Mouse (Mus musculus) embryonic facial prominence, embryonic 11.5 days (tissue): ENCODE measurements around the gene Extl2. TPM values are rescaled to one million over a fixed set of nuclear protein-coding genes. Genes with fewer than 3 reads are reported as not detected.

Source experiments
- ATAC-seq: fragments of 200-750 bp; cut with Nextera tagmentation; replicated peaks from 2 replicates; pipeline ENCODE4 v1.8.0; 2017; ENCODE audit warnings: low read depth; ENCODE audit not compliant: insufficient number of reproducible peaks, low FRiP score, low TSS enrichment
- DNase-seq: peaks from one replicate; pipeline ENCODE4 v3.0.0-alpha.2; 2015; ENCODE audit warnings: low spot score
- H3K27ac ChIP-seq: fragments of 300-500 bp; sonication (generic); replicated peaks from 2 replicates; pipeline ENCODE4 v1.5.1; 2014; ENCODE audit warnings: mild to moderate bottlenecking, low read depth, low read length, control low read depth
- H3K27me3 ChIP-seq: fragments of 300-500 bp; sonication (generic); 2 replicates; pipeline ENCODE4 v1.6.1; 2014; ENCODE audit warnings: mild to moderate bottlenecking, low read length, moderate library complexity, mixed read lengths; ENCODE audit not compliant: control insufficient read depth, insufficient read depth
- H3K36me3 ChIP-seq: fragments of 300-500 bp; sonication (generic); replicated peaks from 2 replicates; pipeline ENCODE4 v1.6.1; 2014; ENCODE audit warnings: low read depth, mild to moderate bottlenecking, low read length, moderate library complexity, mixed read lengths; ENCODE audit not compliant: control insufficient read depth, insufficient read depth
- H3K4me1 ChIP-seq: fragments of 300-500 bp; sonication (generic); 2 replicates; pipeline ENCODE4 v1.6.1; 2014; ENCODE audit warnings: low read length, mixed read lengths; ENCODE audit not compliant: control insufficient read depth, insufficient read depth
- H3K4me2 ChIP-seq: fragments of 300-500 bp; sonication (generic); 2 replicates; pipeline ENCODE4 v1.6.1; 2014; ENCODE audit warnings: low read depth, mild to moderate bottlenecking, control low read depth, low read length, moderate library complexity
- H3K4me3 ChIP-seq: fragments of 300-500 bp; sonication (generic); 2 replicates; pipeline ENCODE4 v1.5.1; 2014; ENCODE audit warnings: low read depth, low read length, control low read depth
- H3K9ac ChIP-seq: fragments of 300-500 bp; sonication (generic); replicated peaks from 2 replicates; pipeline ENCODE4 v1.6.1; 2014; ENCODE audit warnings: mild to moderate bottlenecking, control low read depth, low read length
- H3K9me3 ChIP-seq: fragments of 300-500 bp; sonication (generic); replicated peaks from 2 replicates; pipeline ENCODE4 v1.6.1; 2016; ENCODE audit warnings: mild to moderate bottlenecking, low read length, inconsistent platforms, mixed read lengths; ENCODE audit not compliant: control insufficient read depth
- WGBS: fragments of 180-500 bp; shearing (Covaris S2); extraction: QIAGEN DNeasy Blood & Tissue Kit; methylation state at CpG from one replicate; pipeline ENCODE4 v1.1.7; 2014; 5-methylcytosine and 5-hydroxymethylcytosine counted together
- polyA plus RNA-seq: library from polyadenylated mRNA; unstranded; fragments of >200 nt; fragmentation: Nextera tagmentation; extraction: Ambion mirVana; gene quantifications from 2 replicates; pipeline ENCODE4 v1.2.1, GENCODE M21; 2014

The Extl2 gene
- polyA plus RNA-seq, 1 experiment from 2014 or later, result 24.5 TPM

- no peaks in the 10 kb centered on the region for H3K9me3 ChIP-seq
- no peaks in the 10 kb centered on the region; the same call in 1 of the 2 replicates for H3K4me1 ChIP-seq
- WGBS, result 74% methylated on average over 4 of the region's 4 CpGs
- no peak overlapping the region for H3K9ac ChIP-seq
- ATAC-seq (no peak), DNase-seq (no peak)
- H3K36me3 ChIP-seq, result no peaks in the 10 kb centered on the region; the same call in 1 of the 2 replicates
- no peaks in the 10 kb centered on the region for H3K27me3 ChIP-seq
- no peak overlapping the region for H3K4me2 ChIP-seq
- no peak overlapping the region for H3K4me3 ChIP-seq
- no peak overlapping the region for H3K27ac ChIP-seq
These were observed 14.7 kb upstream of the Extl2 start for GRCm38 (mm10) chr3:115992588-115992987.

DNA sequence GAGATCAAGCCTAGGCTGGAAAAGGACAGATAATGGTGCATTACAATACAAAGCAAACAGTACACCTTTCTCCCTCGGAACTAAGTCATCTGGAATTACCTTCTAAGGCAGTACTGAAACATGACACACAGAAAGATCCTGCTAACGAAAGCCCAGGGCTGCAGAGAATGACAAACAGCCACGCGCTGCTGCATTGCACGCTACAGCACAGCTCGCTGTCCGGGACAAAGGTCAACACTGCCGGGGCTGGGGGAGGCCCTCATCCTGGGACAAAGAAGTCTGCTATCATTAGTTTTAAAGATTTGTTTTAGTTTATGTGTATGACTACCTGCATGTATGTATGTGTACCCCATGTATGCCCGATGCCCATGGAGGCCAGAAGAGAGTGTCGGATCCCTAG lies 14.2 kb upstream of the Extl2 start:
- H3K4me3 ChIP-seq, result no peak overlapping the region
- no peaks in the 10 kb centered on the region for H3K9me3 ChIP-seq
- DNase-seq (no peak), ATAC-seq (no peak)
- 52% methylated on average over 10 of the region's 10 CpGs for WGBS
- no peak overlapping the region for H3K9ac ChIP-seq
- no peaks in the 10 kb centered on the region for H3K27me3 ChIP-seq
- no peak overlapping the region for H3K4me2 ChIP-seq
- no peaks in the 10 kb centered on the region; the same call in 1 of the 2 replicates for H3K36me3 ChIP-seq
- H3K27ac ChIP-seq, result no peak overlapping the region
- no peaks in the 10 kb centered on the region; the same call in 1 of the 2 replicates for H3K4me1 ChIP-seq

DNA sequence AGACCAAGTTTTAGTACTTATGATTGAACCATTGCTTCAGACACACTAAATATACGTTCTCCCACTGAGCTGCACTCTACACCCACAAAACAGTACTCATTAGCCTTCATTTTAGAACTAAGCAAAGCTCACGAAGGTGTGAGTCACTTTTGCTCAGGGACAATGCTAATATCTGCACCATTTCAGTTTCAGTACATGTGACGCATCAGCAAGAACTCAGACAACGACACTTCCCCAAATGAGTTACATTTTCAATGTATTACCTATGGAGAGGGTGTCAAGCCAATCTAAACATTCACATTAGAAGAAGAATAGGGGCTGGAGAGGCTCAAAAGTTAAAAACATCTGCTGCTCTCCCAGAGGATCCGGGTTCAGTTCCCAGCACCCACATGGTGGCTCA lies 10.3 kb upstream of the Extl2 start:
- Histone ChIP-seq H3K27ac (no peak overlapping the region), H3K9me3 (no peaks in the 10 kb centered on the region), H3K4me3 (no peak overlapping the region), H3K9ac (no peak overlapping the region), H3K36me3 (no peaks in the 10 kb centered on the region; the same call in 1 of the 2 replicates), H3K4me1 (no peaks in the 10 kb centered on the region; the same call in 1 of the 2 replicates), H3K4me2 (no peak overlapping the region), H3K27me3 (no peaks in the 10 kb centered on the region)
- ATAC-seq, result no peak
- WGBS, result 88% methylated on average over 5 of the region's 5 CpGs
- DNase-seq, result no peak

GRCm38 (mm10) chr3:116006284-116006977 lies 831 bp upstream of the Extl2 start:
- Histone ChIP-seq H3K4me3 (peak overlapping the region; percentile 75), H3K36me3 (no peaks in the 10 kb centered on the region), H3K27ac (peak overlapping the region; percentile 53; the same call in 1 of the 2 replicates), H3K9me3 (no peaks in the 10 kb centered on the region), H3K4me1 (no peaks in the 10 kb centered on the region), H3K9ac (peak overlapping the region; percentile 82), H3K27me3 (no peaks in the 10 kb centered on the region), H3K4me2 (peak overlapping the region; percentile 91)
- WGBS, result 7% methylated on average over 12 of the region's 12 CpGs
- ATAC-seq, result no peak; the same call in 1 of the 2 replicates
- peak; percentile 26 for DNase-seq

- H3K4me1 ChIP-seq, result no peaks in the 10 kb centered on the region
- H3K9me3 ChIP-seq, result no peaks in the 10 kb centered on the region
- peak overlapping the region; percentile 75 for H3K4me3 ChIP-seq
- peak overlapping the region; percentile 63 for H3K9ac ChIP-seq
- no peaks in the 10 kb centered on the region for H3K36me3 ChIP-seq
- WGBS, result 0% methylated on average over 12 of the region's 12 CpGs
- H3K4me2 ChIP-seq, result peak overlapping the region; percentile 91
- peak overlapping the region; percentile 73 for H3K27ac ChIP-seq
- DNase-seq (peak; percentile 85), ATAC-seq (peak; percentile 71)
- H3K27me3 ChIP-seq, result no peaks in the 10 kb centered on the region
These were observed 729 bp downstream of the Extl2 start for GRCm38 (mm10) chr3:116007941-116008440.

- DNase-seq (no peak), ATAC-seq (no peak)
- Histone ChIP-seq H3K9ac (no peak overlapping the region), H3K9me3 (no peaks in the 10 kb centered on the region), H3K27me3 (no peaks in the 10 kb centered on the region), H3K4me2 (no peak overlapping the region), H3K4me3 (no peak overlapping the region), H3K27ac (no peak overlapping the region), H3K36me3 (no peaks in the 10 kb centered on the region), H3K4me1 (no peaks in the 10 kb centered on the region)
- WGBS, result 88% methylated on average over 17 of the region's 17 CpGs
These were observed 2.5 kb downstream of the Extl2 start for GRCm38 (mm10) chr3:116009622-116010344.

DNA sequence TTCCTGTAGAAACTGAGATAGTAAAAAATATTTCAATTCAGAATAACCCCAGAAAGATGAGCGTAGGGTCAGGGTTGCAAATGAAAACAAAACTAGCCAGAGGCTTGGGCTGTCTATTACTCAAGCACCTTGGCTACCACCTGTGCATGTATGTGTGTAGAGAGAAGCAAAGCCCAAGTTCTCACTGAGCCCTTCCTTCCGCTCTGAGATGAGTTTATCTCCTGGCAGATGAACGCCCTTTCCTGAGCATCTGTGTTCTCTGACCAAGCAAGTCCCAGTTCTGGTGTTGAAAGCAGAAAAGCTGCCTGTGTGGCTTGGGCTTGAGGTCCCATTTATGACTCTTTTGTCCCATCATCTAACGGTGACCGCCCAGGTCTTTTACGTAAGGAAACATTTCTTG lies 7.6 kb downstream of the Extl2 start:
- H3K27me3 ChIP-seq, result no peaks in the 10 kb centered on the region
- H3K27ac ChIP-seq, result no peak overlapping the region
- H3K4me3 ChIP-seq, result no peak overlapping the region
- H3K9ac ChIP-seq, result no peak overlapping the region
- no peak overlapping the region for H3K4me2 ChIP-seq
- no peaks in the 10 kb centered on the region for H3K9me3 ChIP-seq
- WGBS, result 89% methylated on average over 6 of the region's 6 CpGs
- H3K4me1 ChIP-seq, result no peaks in the 10 kb centered on the region
- ATAC-seq, result no peak
- no peaks in the 10 kb centered on the region for H3K36me3 ChIP-seq
- no peak for DNase-seq

DNA sequence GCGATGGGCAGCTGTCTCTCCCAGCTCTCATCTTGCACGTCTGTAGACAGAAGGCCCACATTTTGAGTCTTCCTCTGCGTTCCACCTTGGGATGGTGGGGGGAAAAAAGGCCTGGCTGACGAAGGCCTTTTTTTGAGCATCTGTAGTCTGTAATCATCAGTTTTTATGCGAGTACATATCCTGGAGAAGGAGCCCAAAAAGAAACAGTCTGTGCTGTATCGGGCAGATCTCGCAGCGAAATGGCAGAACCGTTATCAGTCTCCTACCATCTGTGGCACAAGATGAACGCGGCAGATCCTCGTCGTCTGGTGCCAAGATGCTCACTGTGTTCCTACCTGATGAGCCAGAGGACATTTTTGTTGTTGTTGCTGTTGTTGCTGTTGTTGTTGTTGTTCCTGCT lies 8.9 kb downstream of the Extl2 start:
- H3K4me2 ChIP-seq, result no peak overlapping the region
- H3K9ac ChIP-seq, result no peak overlapping the region
- no peaks in the 10 kb centered on the region for H3K9me3 ChIP-seq
- ATAC-seq (no peak), DNase-seq (no peak)
- no peaks in the 10 kb centered on the region for H3K4me1 ChIP-seq
- no peak overlapping the region for H3K4me3 ChIP-seq
- H3K36me3 ChIP-seq, result no peaks in the 10 kb centered on the region
- H3K27ac ChIP-seq, result no peak overlapping the region
- WGBS, result 95% methylated on average over 13 of the region's 13 CpGs
- H3K27me3 ChIP-seq, result no peaks in the 10 kb centered on the region
